18 mouse cellular contexts compared by ENCODE assay signal in genomic region chr9:43312190-43312589, GRCm38 (mm10). TPM values are rescaled to one million over a fixed set of nuclear protein-coding genes. Genes with fewer than 3 reads are reported as not detected.
DNase-seq lines count a peak whose midpoint lies in the region; ATAC-seq and TF ChIP-seq lines count a peak whose summit lies in the region.
"Had no signal": no experiment of that assay in that cellular context is flagged by ENCODE, and none has a peak within 500 bp of the region (broad histone marks: within the 10 kb centered on the region; RNA-seq: fewer than 3 reads in every experiment).

No protein-coding gene starts in this region.

- H3K4me3 ChIP-seq in left cerebral cortex, adult 2 months, result no peak overlapping the region
- H3K4me3 ChIP-seq in embryonic facial prominence, embryonic 12.5 days, result no peak overlapping the region
- H3K4me3 ChIP-seq in stomach, embryonic 14.5 days (ENCODE audit: low read depth, low read length), result no peak overlapping the region
- H3K4me3 ChIP-seq: heart, embryonic 15.5 days; lung, embryonic 15.5 days had no signal

- no peak for ATAC-seq in embryonic facial prominence, embryonic 12.5 days (ENCODE audit: insufficient number of reproducible peaks, insufficient read depth, low FRiP score, low TSS enrichment)
- no peak for ATAC-seq in stomach, embryonic 14.5 days (ENCODE audit: insufficient number of reproducible peaks, insufficient read depth, low FRiP score, low read depth)
- ATAC-seq: midbrain, embryonic 16.5 days had no signal

- no peaks in the 10 kb centered on the region for H3K36me3 ChIP-seq in embryonic facial prominence, embryonic 12.5 days
- no peaks in the 10 kb centered on the region for H3K36me3 ChIP-seq in stomach, embryonic 14.5 days (ENCODE audit: control insufficient read depth, insufficient read depth, low read length)
- H3K36me3 ChIP-seq: G1E; heart, embryonic 15.5 days; lung, embryonic 15.5 days had no signal

- TF ChIP-seq CTCF in left cerebral cortex, adult 2 months (IDR thresholded peaks at IDR 0.05), result peak; percentile 18; the same call in 1 of the 2 replicates

- H3K9me3 ChIP-seq in embryonic facial prominence, embryonic 12.5 days, result no peaks in the 10 kb centered on the region
- H3K9me3 ChIP-seq in stomach, embryonic 14.5 days (ENCODE audit: control insufficient read depth, low read depth, low read length), result no peaks in the 10 kb centered on the region
- H3K9me3 ChIP-seq: heart, embryonic 15.5 days; lung, embryonic 15.5 days had no signal

- H3K4me1 ChIP-seq in embryonic facial prominence, embryonic 12.5 days, result peaks cover 9% of the 10 kb centered on the region; the same call in 1 of the 2 replicates
- no peaks in the 10 kb centered on the region for H3K4me1 ChIP-seq in stomach, embryonic 14.5 days (ENCODE audit: control insufficient read depth, insufficient read depth, low read length)
- H3K4me1 ChIP-seq: heart, embryonic 15.5 days; lung, embryonic 15.5 days had no signal

- no peaks in the 10 kb centered on the region for H3K27me3 ChIP-seq in embryonic facial prominence, embryonic 12.5 days
- no peaks in the 10 kb centered on the region for H3K27me3 ChIP-seq in stomach, embryonic 14.5 days (ENCODE audit: control insufficient read depth, insufficient read depth, low read length)
- H3K27me3 ChIP-seq: lung, embryonic 15.5 days had no signal

- no peak overlapping the region for H3K27ac ChIP-seq in left cerebral cortex, adult 2 months
- H3K27ac ChIP-seq in embryonic facial prominence, embryonic 12.5 days, result no peak overlapping the region
- H3K27ac ChIP-seq in stomach, embryonic 14.5 days (ENCODE audit: low read length), result 0 out of 2 replicates have a peak overlapping the region, but pooled peaks have one; percentile 44
- H3K27ac ChIP-seq: heart, embryonic 15.5 days; lung, embryonic 15.5 days had no signal

- no peak for DNase-seq in left cerebral cortex, adult 2 months (ENCODE audit: extremely low spot score in 1 of 2, low spot score in 2 of 2)
- DNase-seq in left cerebral cortex, postnatal 4 days, result no peak
- DNase-seq in fat pad, adult 2 months (ENCODE audit: extremely low read depth, low read depth, low spot score), result peak; percentile 92
- DNase-seq in c-Kit-positive CD71-positive TER-119-positive erythroid progenitor cells, embryonic 14.5 days (ENCODE audit: low spot score), result no peak
- no peak for DNase-seq in cerebellum, adult 11-12 months
- DNase-seq: adrenal gland, postnatal 10 days; cerebellum, adult 9-11 months; embryo, embryonic 11 days; heart, adult 18-20 months; thymus, postnatal 4 days had no signal

- H3K4me2 ChIP-seq in embryonic facial prominence, embryonic 12.5 days (replicated peaks), result 0 out of 2 replicates have a peak overlapping the region, but pooled peaks have one; percentile 12
- H3K4me2 ChIP-seq in stomach, embryonic 14.5 days (replicated peaks; ENCODE audit: low read depth, low read length), result 0 out of 2 replicates have a peak overlapping the region, but pooled peaks have one; percentile 12
- H3K4me2 ChIP-seq: heart, embryonic 15.5 days; lung, embryonic 15.5 days had no signal

- WGBS in embryonic facial prominence, embryonic 12.5 days, result 78% methylated on average over 7 of the region's 7 CpGs
- 69% methylated on average over 7 of the region's 7 CpGs for WGBS in stomach, embryonic 14.5 days

- H3K9ac ChIP-seq in embryonic facial prominence, embryonic 12.5 days, result no peak overlapping the region
- H3K9ac ChIP-seq in stomach, embryonic 14.5 days (replicated peaks; ENCODE audit: low read depth, low read length), result no peak overlapping the region
- H3K9ac ChIP-seq: heart, embryonic 15.5 days; lung, embryonic 15.5 days had no signal

- intact Hi-C loops in left cerebral cortex, adult 2 months (cut with DNase I), result no loop called here
- intact Hi-C loops in left cerebral cortex, postnatal 4 days (cut with DNase I), result no loop called here

RNA-seq across cellular contexts. Expression of gene Trim29, which starts 1.5 kb away (rescaled TPM):
- total RNA-seq in left cerebral cortex, adult 2 months (2021), result not detected
- total RNA-seq in left cerebral cortex, postnatal 4 days (2021), result not detected
- 12.3 and 12.9 TPM in 2 replicates for polyA plus RNA-seq in embryonic facial prominence, embryonic 12.5 days (2016; fragmentation: Nextera tagmentation; extraction: Ambion mirVana)
- polyA plus RNA-seq in stomach, embryonic 14.5 days (2014; fragmentation: Nextera tagmentation; extraction: Ambion mirVana), result 24.6 and 27.9 TPM in 2 replicates
- total RNA-seq: G1E; liver, adult 2 months; megakaryocyte progenitor cell, adult 5-6 weeks had no signal
- polyA plus RNA-seq: G1E; liver, adult 2 months had no signal
